Mouse (Mus musculus) midbrain, embryonic 10.5 days (tissue): ENCODE results near the gene Olfr96. TPM values are rescaled to one million over a fixed set of nuclear protein-coding genes. Genes with fewer than 3 reads are reported as not detected.

Experiments used
- polyA plus RNA-seq: library from polyadenylated mRNA; unstranded; fragments of >200 nt; fragmentation: Nextera tagmentation; extraction: Ambion mirVana; gene quantifications from 2 replicates; pipeline ENCODE4 v1.2.1, GENCODE M21; 2016

Olfr96 gene
- polyA plus RNA-seq, 1 experiment from 2014 or later: not detected

Other genes with a start within 250 kb of the Olfr96 start
- not detected in 2 replicates for gene 2410137M14Rik, start 238.9 kb upstream of the Olfr96 start, polyA plus RNA-seq
- gene H2-M5, start 230.6 kb upstream of the Olfr96 start, polyA plus RNA-seq: 0.83 and 1.2 TPM in 2 replicates
- 61.6 and 87.8 TPM in 2 replicates for gene Zfp57, start 219.0 kb upstream of the Olfr96 start, polyA plus RNA-seq
- gene Mog, start 196.7 kb upstream of the Olfr96 start, polyA plus RNA-seq: 0.10 and 0.15 TPM in 2 replicates
- gene Gabbr1, start 174.2 kb upstream of the Olfr96 start, polyA plus RNA-seq: 7.9 and 12.2 TPM in 2 replicates
- 0.17 TPM in 1 of 2 replicates, not detected in the other for gene Olfr90, start 131.6 kb upstream of the Olfr96 start, polyA plus RNA-seq
- gene Olfr91, start 121.9 kb upstream of the Olfr96 start, polyA plus RNA-seq: not detected in 2 replicates
- gene Olfr92, start 100.1 kb upstream of the Olfr96 start, polyA plus RNA-seq: not detected in 2 replicates
- not detected in 2 replicates for gene Olfr93, start 58.7 kb upstream of the Olfr96 start, polyA plus RNA-seq
- not detected in 2 replicates for gene Ubd, start 26.3 kb upstream of the Olfr96 start, polyA plus RNA-seq
- not detected in 2 replicates for gene Olfr94, start 19.2 kb upstream of the Olfr96 start, polyA plus RNA-seq
- gene Olfr95, start 7.0 kb upstream of the Olfr96 start, polyA plus RNA-seq: not detected in 2 replicates
- gene Olfr97, start 17.2 kb downstream of the Olfr96 start, polyA plus RNA-seq: not detected in 2 replicates
- gene Olfr98, start 43.6 kb downstream of the Olfr96 start, polyA plus RNA-seq: not detected in 2 replicates
- gene H2-M3, start 50.1 kb downstream of the Olfr96 start, polyA plus RNA-seq: 1.8 and 2.1 TPM in 2 replicates
- gene Olfr99, start 63.3 kb downstream of the Olfr96 start, polyA plus RNA-seq: not detected in 2 replicates
- gene Olfr101, start 84.2 kb downstream of the Olfr96 start, polyA plus RNA-seq: not detected in 2 replicates
- not detected in 2 replicates for gene Olfr102, start 96.9 kb downstream of the Olfr96 start, polyA plus RNA-seq
- not detected in 2 replicates for gene Olfr103, start 119.6 kb downstream of the Olfr96 start, polyA plus RNA-seq
- gene Olfr104-ps, start 139.4 kb downstream of the Olfr96 start, polyA plus RNA-seq: not detected in 2 replicates
- gene Olfr105-ps, start 158.9 kb downstream of the Olfr96 start, polyA plus RNA-seq: not detected in 2 replicates
- not detected in 2 replicates for gene Olfr106-ps, start 170.2 kb downstream of the Olfr96 start, polyA plus RNA-seq
- gene Olfr107, start 179.1 kb downstream of the Olfr96 start, polyA plus RNA-seq: not detected in 2 replicates
- gene Olfr108, start 225.3 kb downstream of the Olfr96 start, polyA plus RNA-seq: not detected in 2 replicates
- not detected in 2 replicates for gene Olfr109, start 238.8 kb downstream of the Olfr96 start, polyA plus RNA-seq